Mouse (Mus musculus): ENCODE measurements at regions not wholly inside any gene's neighbourhood (a gene's known extent, or its start where the extent isn't known, plus 50 kb on each side); places are given as distances from the start of the nearest gene placed in this dataset.

DNA sequence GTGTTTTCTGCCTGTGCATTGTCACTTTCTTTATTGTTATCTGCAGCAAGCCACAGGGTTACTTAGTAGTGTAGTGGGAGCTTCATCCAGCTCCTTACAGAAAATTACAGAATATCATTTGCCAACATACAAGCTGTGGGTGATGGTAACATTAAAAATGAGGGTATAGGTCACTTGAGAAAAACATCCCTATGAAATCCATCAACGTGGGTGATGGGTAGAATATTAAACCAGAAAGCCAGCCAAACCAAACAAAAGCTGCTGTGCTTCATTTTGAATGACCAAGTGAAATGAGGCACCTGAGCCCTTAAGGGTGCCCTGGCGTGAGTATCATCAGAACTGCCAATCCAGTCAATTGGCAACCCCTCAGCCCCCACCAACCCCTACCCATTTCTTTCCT is 58.1 kb upstream of the Slc7a14 start:
- TF ChIP-seq CTCF (IDR thresholded peaks at IDR 0.05; ENCODE audit: low read depth) (no peak), EP300 (IDR thresholded peaks at IDR 0.05; ENCODE audit: low read depth) (no peak)

Measured in heart, postnatal 0 days (tissue).